Comparison of ENCODE assay signal across 16 mouse cellular contexts in genomic region chr3:108772811-108773210, GRCm38 (mm10). TPM values are rescaled to one million over a fixed set of nuclear protein-coding genes. Genes with fewer than 3 reads are reported as not detected.
DNase-seq lines count a peak whose midpoint lies in the region; ATAC-seq and TF ChIP-seq lines count a peak whose summit lies in the region.
"Had no signal": no experiment of that assay in that cellular context is flagged by ENCODE, and none has a peak within 500 bp of the region (broad histone marks: within the 10 kb centered on the region; RNA-seq: fewer than 3 reads in every experiment).

No protein-coding gene starts in this region.

- no peak for TF ChIP-seq EP300 in heart, postnatal 0 days (IDR thresholded peaks at IDR 0.05; ENCODE audit: low read depth)
- TF ChIP-seq EP300 in ES-Bruce4 (IDR thresholded peaks at IDR 0.05; ENCODE audit: insufficient read depth, low read depth, low read length): no peak
- no peak for TF ChIP-seq EP300 in liver, embryonic 14.5 days (IDR thresholded peaks at IDR 0.05; ENCODE audit: low read depth)

- TF ChIP-seq POLR2A in ES-Bruce4 (IDR thresholded peaks at IDR 0.05; ENCODE audit: insufficient read depth, low read length): no peak

- no peaks in the 10 kb centered on the region for H3K9me3 ChIP-seq in heart, postnatal 0 days (replicated peaks; ENCODE audit: control insufficient read depth, low read length)
- H3K9me3 ChIP-seq in heart, embryonic 10.5 days: no peaks in the 10 kb centered on the region
- no peaks in the 10 kb centered on the region for H3K9me3 ChIP-seq in lung, embryonic 14.5 days (ENCODE audit: low read depth, low read length)
- H3K9me3 ChIP-seq in ES-Bruce4 (replicated peaks; ENCODE audit: control insufficient read depth, insufficient read depth, low read length, poor library complexity, severe bottlenecking): no peaks in the 10 kb centered on the region
- H3K9me3 ChIP-seq in liver, embryonic 14.5 days (ENCODE audit: control insufficient read depth, low read length): no peaks in the 10 kb centered on the region
- H3K9me3 ChIP-seq: midbrain, embryonic 12.5 days; neural tube, embryonic 13.5 days had no signal

- ATAC-seq in heart, postnatal 0 days (ENCODE audit: insufficient read depth, low read depth): no peak
- ATAC-seq in lung, embryonic 14.5 days (ENCODE audit: insufficient read depth): no peak
- no peak for ATAC-seq in liver, embryonic 14.5 days (ENCODE audit: insufficient read depth)
- ATAC-seq: intestine, embryonic 16.5 days had no signal

- H3K27me3 ChIP-seq in heart, postnatal 0 days (ENCODE audit: control insufficient read depth, insufficient read depth, low read length): peaks cover 9% of the 10 kb centered on the region; the same call in 1 of the 2 replicates
- no peaks in the 10 kb centered on the region for H3K27me3 ChIP-seq in heart, embryonic 10.5 days (ENCODE audit: insufficient read depth, poor library complexity, severe bottlenecking)
- H3K27me3 ChIP-seq in lung, embryonic 14.5 days (ENCODE audit: insufficient read depth, low read length): no peaks in the 10 kb centered on the region
- no peaks in the 10 kb centered on the region for H3K27me3 ChIP-seq in ES-Bruce4 (ENCODE audit: control insufficient read depth, insufficient read depth, low read length, poor library complexity, severe bottlenecking)
- no peaks in the 10 kb centered on the region for H3K27me3 ChIP-seq in liver, embryonic 14.5 days (ENCODE audit: control insufficient read depth, insufficient read depth, low read length)
- H3K27me3 ChIP-seq: midbrain, embryonic 12.5 days; neural tube, embryonic 13.5 days had no signal

- H3K4me3 ChIP-seq in heart, postnatal 0 days (ENCODE audit: low read depth, low read length): no peak overlapping the region
- H3K4me3 ChIP-seq in heart, embryonic 10.5 days: no peak overlapping the region
- no peak overlapping the region for H3K4me3 ChIP-seq in lung, embryonic 14.5 days (ENCODE audit: low read depth, low read length)
- H3K4me3 ChIP-seq in ES-Bruce4 (ENCODE audit: low read depth, low read length): no peak overlapping the region
- no peak overlapping the region for H3K4me3 ChIP-seq in liver, embryonic 14.5 days (ENCODE audit: insufficient read depth in 1 of 2, low read depth in 2 of 2, low read length in 2 of 2)
- H3K4me3 ChIP-seq: midbrain, embryonic 12.5 days; neural tube, embryonic 13.5 days had no signal

- TF ChIP-seq CTCF in heart, postnatal 0 days (IDR thresholded peaks at IDR 0.05; ENCODE audit: low read depth): peak; percentile 27; the same call in 1 of the 2 replicates
- TF ChIP-seq CTCF in lung, embryonic 14.5 days (IDR thresholded peaks at IDR 0.05; ENCODE audit: low read depth): peak; percentile 25; the same call in 1 of the 2 replicates
- TF ChIP-seq CTCF in ES-Bruce4 (IDR thresholded peaks at IDR 0.05; ENCODE audit: low read depth, low read length): peak; percentile 35
- TF ChIP-seq CTCF in liver, embryonic 14.5 days (IDR thresholded peaks at IDR 0.05; ENCODE audit: low read depth): peak; percentile 48

- WGBS in heart, postnatal 0 days: 86% methylated on average over 3 of the region's 3 CpGs
- 88% methylated on average over 3 of the region's 3 CpGs for WGBS in heart, embryonic 10.5 days
- WGBS in lung, embryonic 14.5 days: 89% methylated on average over 3 of the region's 3 CpGs
- WGBS in liver, embryonic 14.5 days (ENCODE audit: insufficient replicate concordance): 77% methylated on average over 3 of the region's 3 CpGs

- H3K27ac ChIP-seq in heart, postnatal 0 days (ENCODE audit: low read depth): no peak overlapping the region
- H3K27ac ChIP-seq in heart, embryonic 10.5 days: no peak overlapping the region
- no peak overlapping the region for H3K27ac ChIP-seq in lung, embryonic 14.5 days (ENCODE audit: low read depth)
- H3K27ac ChIP-seq in ES-Bruce4 (ENCODE audit: insufficient read depth, low read length): no peak overlapping the region
- H3K27ac ChIP-seq in liver, embryonic 14.5 days: no peak overlapping the region
- H3K27ac ChIP-seq: midbrain, embryonic 12.5 days; neural tube, embryonic 13.5 days had no signal

- DNase-seq in heart, postnatal 0 days (ENCODE audit: low spot score): no peak
- DNase-seq in heart, embryonic 10.5 days (ENCODE audit: low spot score): no peak
- no peak for DNase-seq in lung, embryonic 14.5 days
- no peak for DNase-seq in lung, adult 18-20 months
- no peak for DNase-seq in liver, embryonic 14.5 days (ENCODE audit: low read depth in 3 of 3, low spot score in 3 of 3)
- DNase-seq in natural killer cell, adult 2 months (ENCODE audit: low spot score in 2 of 2): no peak
- DNase-seq in testis, postnatal 14 days (ENCODE audit: low spot score): no peak
- DNase-seq: cerebellum, adult 18-20 months; heart, postnatal 4 days had no signal

- H3K4me1 ChIP-seq in heart, postnatal 0 days (ENCODE audit: control insufficient read depth, insufficient read depth): 0 out of 2 replicates have a peak, but pooled peaks cover 4% of the 10 kb centered on the region
- H3K4me1 ChIP-seq in heart, embryonic 10.5 days: peaks cover 7% of the 10 kb centered on the region
- H3K4me1 ChIP-seq in lung, embryonic 14.5 days (ENCODE audit: insufficient read depth): peaks cover 13% of the 10 kb centered on the region; the same call in 1 of the 2 replicates
- no peaks in the 10 kb centered on the region for H3K4me1 ChIP-seq in ES-Bruce4 (ENCODE audit: control insufficient read depth, insufficient read depth, low read length)
- 0 out of 4 replicates have a peak, but pooled peaks cover 0 to 3% of the 10 kb centered on the region in 2 experiments for H3K4me1 ChIP-seq in liver, embryonic 14.5 days (replicated peaks; ENCODE audit: control insufficient read depth in 2 of 2, insufficient read depth in 2 of 2, low read length in 1 of 2)

- no peaks in the 10 kb centered on the region for H3K36me3 ChIP-seq in heart, postnatal 0 days (replicated peaks; ENCODE audit: control insufficient read depth, insufficient read depth, low read length)
- H3K36me3 ChIP-seq in heart, embryonic 10.5 days: no peaks in the 10 kb centered on the region
- H3K36me3 ChIP-seq in lung, embryonic 14.5 days (ENCODE audit: insufficient read depth): no peaks in the 10 kb centered on the region
- no peaks in the 10 kb centered on the region for H3K36me3 ChIP-seq in ES-Bruce4 (ENCODE audit: control insufficient read depth, insufficient read depth, low read length, poor library complexity, severe bottlenecking)
- no peaks in the 10 kb centered on the region for H3K36me3 ChIP-seq in liver, embryonic 14.5 days (replicated peaks; ENCODE audit: control insufficient read depth, insufficient read depth, low read depth)
- H3K36me3 ChIP-seq: midbrain, embryonic 12.5 days; neural tube, embryonic 13.5 days had no signal

- H3K9ac ChIP-seq in heart, postnatal 0 days (replicated peaks; ENCODE audit: low read depth, low read length): no peak overlapping the region
- H3K9ac ChIP-seq in lung, embryonic 14.5 days: no peak overlapping the region
- no peak overlapping the region for H3K9ac ChIP-seq in ES-Bruce4 (ENCODE audit: low read depth, poor library complexity, severe bottlenecking)
- no peak overlapping the region for H3K9ac ChIP-seq in liver, embryonic 14.5 days (replicated peaks)
- H3K9ac ChIP-seq: midbrain, embryonic 12.5 days; neural tube, embryonic 13.5 days had no signal

- no peak overlapping the region for H3K4me2 ChIP-seq in heart, postnatal 0 days (ENCODE audit: low read depth, low read length)
- H3K4me2 ChIP-seq in lung, embryonic 14.5 days: no peak overlapping the region
- H3K4me2 ChIP-seq in liver, embryonic 14.5 days (ENCODE audit: low read depth): no peak overlapping the region
- H3K4me2 ChIP-seq: midbrain, embryonic 12.5 days; neural tube, embryonic 13.5 days had no signal

RNA-seq across cellular contexts. Expression of gene Aknad1, which starts 33.4 kb away (rescaled TPM):
- not detected in 2 replicates for total RNA-seq in heart, postnatal 0 days (2014; rRNA removed; ENCODE audit: low replicate concordance)
- 0.05 TPM in 1 of 2 replicates, not detected in the other for polyA plus RNA-seq in heart, postnatal 0 days (2015; fragmentation: Nextera tagmentation; extraction: Ambion mirVana)
- not detected in 2 replicates for polyA plus RNA-seq in heart, embryonic 10.5 days (2016; fragmentation: Nextera tagmentation; extraction: Ambion mirVana)
- polyA plus RNA-seq in lung, embryonic 14.5 days (2014; fragmentation: Nextera tagmentation; extraction: Ambion mirVana): 0.05 and 0.11 TPM in 2 replicates
- polyA plus RNA-seq in ES-Bruce4 (2011; ENCODE audit: insufficient read depth, insufficient read length, low read depth, missing spikeins): not detected in 2 replicates
- polyA plus RNA-seq in liver, embryonic 14.5 days (2012; rRNA removed): 0.70 and 0.88 TPM in 2 replicates
- polyA plus RNA-seq in liver, embryonic 14.5 days (2014; fragmentation: Nextera tagmentation; extraction: Ambion mirVana): 0.30 and 0.53 TPM in 2 replicates
- total RNA-seq: heart, adult 18-20 months; left cerebral cortex, postnatal 25 days had no signal
- polyA plus RNA-seq: lung, embryonic 16.5 days; neural tube, embryonic 13.5 days had no signal

RNA-seq across cellular contexts. Expression of gene Gpsm2, which starts 50.7 kb away (rescaled TPM):
- total RNA-seq in heart, postnatal 0 days (2014; rRNA removed; ENCODE audit: low replicate concordance): 8.7 and 15.8 TPM in 2 replicates
- polyA plus RNA-seq in heart, postnatal 0 days (2015; fragmentation: Nextera tagmentation; extraction: Ambion mirVana): 9.6 and 10.3 TPM in 2 replicates
- 35.6 and 38.7 TPM in 2 replicates for polyA plus RNA-seq in heart, embryonic 10.5 days (2016; fragmentation: Nextera tagmentation; extraction: Ambion mirVana)
- polyA plus RNA-seq in lung, embryonic 14.5 days (2014; fragmentation: Nextera tagmentation; extraction: Ambion mirVana): 55.1 and 59.7 TPM in 2 replicates
- 27.5 and 30.9 TPM in 2 replicates for polyA plus RNA-seq in ES-Bruce4 (2011; ENCODE audit: insufficient read depth, insufficient read length, low read depth, missing spikeins)
- 10.3 and 20.1 TPM in 2 replicates for polyA plus RNA-seq in liver, embryonic 14.5 days (2012; rRNA removed)
- 48.6 and 49.4 TPM in 2 replicates for polyA plus RNA-seq in liver, embryonic 14.5 days (2014; fragmentation: Nextera tagmentation; extraction: Ambion mirVana)
